Mouse (Mus musculus): ENCODE data around the gene Fthl17d.
"Not testable (repeated sequence)": the region's sequence is repeated elsewhere in the genome, so short reads cannot be mapped to it uniquely, and the experiment has no call there.

Gene Fthl17d

GRCm38 (mm10) chrX:8986655-8987054 lies at the start of gene Fthl17d:
Gene Fthl17d, minus strand, starts transcription at chrX:8986755.
- in situ Hi-C loops (cut with MboI, MseI), result not testable (repeated sequence)

GRCm38 (mm10) chrX:9033193-9033592 lies 46.6 kb upstream of the Fthl17d start, which contains the start of gene Fthl17e:
Gene Fthl17e, plus strand, starts transcription at chrX:9033493.
- in situ Hi-C loops (cut with MboI, MseI), result not testable (repeated sequence)

- in situ Hi-C loops (cut with MboI, MseI), result no loop called here
These were observed 32.9 kb upstream of the Fthl17d start for GRCm38 (mm10) chrX:9019481-9019880.

GRCm38 (mm10) chrX:9016079-9016478 lies 29.5 kb upstream of the Fthl17d start:
- in situ Hi-C loops (cut with MboI, MseI), result no loop called here

DNA sequence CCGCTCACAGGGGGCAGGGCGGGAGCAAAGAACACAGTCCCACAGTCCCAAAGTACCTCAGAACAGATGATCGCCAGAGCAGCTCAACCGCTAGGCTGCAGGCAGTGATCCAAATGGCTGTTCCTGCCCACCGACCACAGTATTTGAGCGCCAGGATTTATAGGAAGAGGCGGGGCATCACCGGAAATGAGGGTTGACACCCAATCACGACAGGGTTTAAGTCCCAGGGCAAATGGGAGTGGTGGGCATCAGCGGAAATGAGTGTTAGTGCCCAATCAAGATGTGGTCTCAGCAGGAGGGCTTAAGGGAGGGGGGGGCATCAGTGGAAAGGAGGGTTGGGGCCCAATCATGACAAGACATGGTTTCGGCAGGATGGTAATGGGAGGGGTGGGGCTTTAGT lies 10.1 kb downstream of the Fthl17d start, which contains the start of gene Fthl17c:
Fthl17c (minus strand) TSS at position 101 of the 400 bp plus-strand sequence.
- in situ Hi-C loops (cut with MboI, MseI), result loop anchor here (10.0 kb wide), 1 partner anchor 68 kb away; no protein-coding TSS in a partner anchor

DNA sequence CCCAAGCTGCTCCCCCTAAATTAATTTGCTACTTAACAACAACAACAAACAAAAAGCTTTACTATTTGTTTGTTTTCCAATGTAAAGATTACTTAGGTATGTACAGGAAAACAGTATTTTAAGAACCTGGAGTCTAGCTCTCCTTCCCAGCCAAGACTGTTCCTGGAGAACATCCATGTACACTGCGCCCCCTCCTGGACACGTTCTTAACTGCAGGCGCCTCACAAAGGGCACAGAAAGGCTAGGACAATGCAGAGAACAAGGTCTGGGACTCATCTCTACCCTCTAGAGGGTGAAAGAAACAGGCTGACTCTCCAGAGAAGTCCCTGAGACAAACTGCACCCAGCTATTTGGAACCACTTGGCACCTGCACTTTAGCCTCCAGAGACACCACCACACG lies 21.9 kb downstream of the Fthl17d start:
- in situ Hi-C loops (cut with MboI, MseI), result not testable (repeated sequence)

DNA sequence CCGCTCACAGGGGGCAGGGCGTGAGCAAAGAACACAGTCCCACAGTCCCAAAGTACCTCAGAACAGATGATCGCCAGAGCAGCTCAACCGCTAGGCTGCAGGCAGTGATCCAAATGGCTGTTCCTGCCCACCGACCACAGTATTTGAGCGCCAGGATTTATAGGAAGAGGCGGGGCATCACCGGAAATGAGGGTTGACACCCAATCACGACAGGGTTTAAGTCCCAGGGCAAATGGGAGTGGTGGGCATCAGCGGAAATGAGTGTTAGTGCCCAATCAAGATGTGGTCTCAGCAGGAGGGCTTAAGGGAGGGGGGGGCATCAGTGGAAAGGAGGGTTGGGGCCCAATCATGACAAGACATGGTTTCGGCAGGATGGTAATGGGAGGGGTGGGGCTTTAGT lies 23.7 kb downstream of the Fthl17d start, which contains the start of gene Fthl17b:
Fthl17b (minus strand) TSS at position 101 of the 400 bp plus-strand sequence.
- in situ Hi-C loops (cut with MboI, MseI), result not testable (repeated sequence)

GRCm38 (mm10) chrX:8948130-8948805 lies 38.3 kb downstream of the Fthl17d start:
- in situ Hi-C loops (cut with MboI, MseI), result not testable (repeated sequence)

- in situ Hi-C loops (cut with MboI, MseI), result no loop called here
These were observed 42.5 kb downstream of the Fthl17d start for GRCm38 (mm10) chrX:8944041-8944440.

All from regulatory T cell (primary cell).